Mouse (Mus musculus) hindbrain, postnatal 0 days (tissue): ENCODE results near the gene Rfx4. TPM values are rescaled to one million over a fixed set of nuclear protein-coding genes. Genes with fewer than 3 reads are reported as not detected.

ENCODE experiments used
- ATAC-seq: fragments of 200-750 bp; cut with Nextera tagmentation; 2 replicates; pipeline ENCODE4 v1.8.0; 2017; ENCODE audit warnings: mild to moderate bottlenecking, moderate TSS enrichment, moderate library complexity
- DNase-seq: peaks from one replicate; pipeline ENCODE4 v3.0.0-alpha.2; 2015; ENCODE audit warnings: low spot score
- H3K27ac ChIP-seq: fragments of 300-500 bp; sonication (generic); 2 replicates; pipeline ENCODE4 v1.5.1; 2014; ENCODE audit warnings: mild to moderate bottlenecking
- H3K27me3 ChIP-seq: fragments of 300-500 bp; sonication (generic); 2 replicates; pipeline ENCODE4 v1.6.1; 2014; ENCODE audit warnings: low read length, mixed read lengths; ENCODE audit not compliant: insufficient read depth
- H3K36me3 ChIP-seq: fragments of 300-500 bp; sonication (generic); 2 replicates; pipeline ENCODE4 v1.6.1; 2014; ENCODE audit warnings: low read length, mixed read lengths; ENCODE audit not compliant: insufficient read depth
- H3K4me1 ChIP-seq: fragments of 300-500 bp; sonication (generic); 2 replicates; pipeline ENCODE4 v1.6.1; 2014; ENCODE audit warnings: antibody characterized with exemption, low read length, mixed read lengths; ENCODE audit not compliant: insufficient read depth
- H3K4me2 ChIP-seq: fragments of 300-500 bp; sonication (generic); 2 replicates; pipeline ENCODE4 v1.6.1; 2014; ENCODE audit warnings: low read depth, mild to moderate bottlenecking, low read length, moderate library complexity, mixed read lengths
- H3K4me3 ChIP-seq: fragments of 300-500 bp; sonication (generic); 2 replicates; pipeline ENCODE4 v1.5.1; 2014; ENCODE audit warnings: low read length
- H3K9ac ChIP-seq: fragments of 300-500 bp; sonication (generic); replicated peaks from 2 replicates; pipeline ENCODE4 v1.6.1; 2014; ENCODE audit warnings: mild to moderate bottlenecking, low read length, moderate library complexity, mixed read lengths
- H3K9me3 ChIP-seq: fragments of 300-500 bp; sonication (generic); 2 replicates; pipeline ENCODE4 v1.6.1; 2016; ENCODE audit warnings: low read length, mixed read lengths
- CTCF ChIP-seq: IDR thresholded peaks from 2 replicates; pipeline ENCODE4 v1.5.1; 2016; ENCODE audit warnings: antibody characterized with exemption, control low read depth, low read depth
- WGBS: fragments of 180-500 bp; shearing (Covaris S2); extraction: QIAGEN DNeasy Blood & Tissue Kit; methylation state at CpG from one replicate; pipeline ENCODE4 v1.1.7; 2014; 5-methylcytosine and 5-hydroxymethylcytosine counted together
- polyA plus RNA-seq: library from polyadenylated mRNA; unstranded; fragments of >200 nt; fragmentation: Nextera tagmentation; extraction: Ambion mirVana; gene quantifications from 2 replicates; pipeline ENCODE4 v1.2.1, GENCODE M21; 2015
- total RNA-seq: library from RNA; depleted of rRNA; stranded (reverse); fragments of >200 nt; gene quantifications from 2 replicates; pipeline ENCODE4 v1.2.3, GENCODE M21; 2014

Rfx4 gene
- total and polyA plus RNA-seq, 2 experiments from 2014 or later = 16.1 to 16.7 TPM

DNA sequence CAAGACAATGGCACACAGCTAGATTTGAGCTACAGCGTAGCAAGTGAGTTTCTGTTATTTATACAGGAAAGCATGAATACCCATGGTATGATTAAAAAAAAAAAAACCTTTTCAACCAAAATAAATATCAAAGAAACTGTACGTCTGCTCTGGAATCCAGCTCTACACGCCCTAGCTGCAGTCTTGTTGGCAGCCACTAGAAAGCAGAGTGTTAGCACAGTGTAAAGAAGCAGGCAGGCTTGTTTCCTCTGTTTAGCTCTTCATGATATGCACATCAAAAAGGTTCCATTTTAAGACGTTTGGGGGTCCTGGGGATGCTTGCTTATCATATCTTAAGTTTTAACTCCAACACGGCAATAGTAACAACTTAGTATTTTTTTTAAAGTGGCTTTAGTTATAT lies 43.9 kb upstream of the Rfx4 start:
- ATAC-seq (no peak), DNase-seq (peak; percentile 57)
- 34% methylated on average over 5 of the region's 5 CpGs for WGBS
- Histone ChIP-seq H3K36me3 (peaks cover 8% of the 10 kb centered on the region; the same call in 1 of the 2 replicates), H3K4me1 (peaks cover 12% of the 10 kb centered on the region), H3K9me3 (no peaks in the 10 kb centered on the region), H3K27me3 (no peaks in the 10 kb centered on the region), H3K4me3 (no peak overlapping the region), H3K4me2 (0 out of 2 replicates have a peak overlapping the region, but pooled peaks have one; percentile 0), H3K9ac (no peak overlapping the region), H3K27ac (peak overlapping the region; percentile 64)
- peak; percentile 61 for TF ChIP-seq CTCF

DNA sequence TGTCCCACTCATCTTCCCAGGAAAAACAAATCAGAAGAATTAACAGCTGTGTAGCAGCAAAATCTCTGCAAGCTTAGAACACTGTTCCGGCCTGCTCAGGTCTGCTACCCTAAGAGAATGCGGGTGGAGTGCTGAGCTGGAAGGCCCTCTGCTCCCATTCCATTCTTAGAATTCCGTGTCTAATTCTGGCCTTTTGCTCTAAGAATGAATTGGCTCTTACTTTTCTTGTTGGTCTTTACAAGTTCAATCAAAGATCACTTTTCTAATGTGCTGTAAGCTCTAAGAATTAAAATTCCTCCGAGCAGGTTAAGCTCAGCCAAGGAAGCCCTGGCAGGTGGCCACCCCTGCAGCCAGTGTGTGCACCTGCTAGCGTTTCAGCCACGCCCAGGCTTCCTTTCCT lies 43.3 kb upstream of the Rfx4 start:
- Histone ChIP-seq H3K27ac (0 out of 2 replicates have a peak overlapping the region, but pooled peaks have one; percentile 32), H3K27me3 (no peaks in the 10 kb centered on the region), H3K4me1 (peaks cover 12% of the 10 kb centered on the region), H3K9ac (no peak overlapping the region), H3K4me3 (no peak overlapping the region), H3K9me3 (no peaks in the 10 kb centered on the region), H3K4me2 (no peak overlapping the region), H3K36me3 (peaks cover 8% of the 10 kb centered on the region; the same call in 1 of the 2 replicates)
- ATAC-seq (no peak), DNase-seq (no peak)
- no peak for TF ChIP-seq CTCF
- WGBS = 49% methylated on average over 6 of the region's 6 CpGs

DNA sequence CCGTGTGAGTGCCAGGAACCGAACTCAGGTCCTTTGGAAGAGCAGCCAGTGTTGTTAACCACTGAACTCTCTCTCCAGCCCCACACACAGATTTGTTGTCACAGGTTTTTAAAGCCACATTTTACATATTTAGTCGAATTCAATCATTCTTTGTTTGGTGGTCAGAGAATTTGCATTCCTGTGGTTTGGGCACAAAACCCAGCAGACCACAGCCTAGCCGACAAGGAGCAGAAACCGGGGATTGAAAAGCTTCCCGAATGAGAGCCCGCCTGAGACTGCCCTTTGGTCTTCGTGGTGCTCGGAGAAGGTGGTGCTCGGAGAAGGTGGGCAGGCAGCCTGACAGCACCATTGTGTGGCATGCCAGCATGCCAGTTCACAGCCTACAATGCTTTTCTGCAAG lies 42.8 kb upstream of the Rfx4 start:
- no peak overlapping the region for H3K27ac ChIP-seq

DNA sequence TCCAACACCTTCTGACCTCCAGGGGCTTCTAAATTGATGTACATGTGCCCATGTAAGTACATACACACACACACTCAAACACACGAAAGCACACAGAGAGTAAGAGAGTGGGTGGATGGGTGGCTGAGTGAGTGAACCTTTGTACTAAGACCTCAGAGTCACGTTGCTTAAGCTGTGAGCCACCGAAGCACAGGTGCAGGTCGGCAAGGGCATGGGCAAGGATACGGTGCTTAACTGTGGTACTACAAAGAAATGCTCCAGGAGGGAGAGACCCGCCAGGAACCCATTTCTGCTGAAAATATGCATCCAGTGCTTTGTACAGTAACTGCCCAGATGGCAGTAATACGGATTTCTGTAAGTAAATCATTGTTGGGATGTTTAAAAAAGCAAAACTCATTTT lies 40.2 kb upstream of the Rfx4 start:
- ATAC-seq = no peak
- Histone ChIP-seq H3K4me1 (peaks cover 12% of the 10 kb centered on the region), H3K36me3 (peaks cover 15% of the 10 kb centered on the region; the same call in 1 of the 2 replicates), H3K27ac (no peak overlapping the region), H3K9ac (no peak overlapping the region), H3K4me3 (no peak overlapping the region), H3K27me3 (no peaks in the 10 kb centered on the region), H3K9me3 (no peaks in the 10 kb centered on the region), H3K4me2 (no peak overlapping the region)
- TF ChIP-seq CTCF = no peak
- 87% methylated on average over 7 of the region's 7 CpGs for WGBS
- no peak for DNase-seq

More for the DNA sequence above, 42.8 kb upstream of the Rfx4 start:
- DNase-seq (no peak), ATAC-seq (no peak)
- peaks cover 8% of the 10 kb centered on the region; the same call in 1 of the 2 replicates for H3K36me3 ChIP-seq
- no peak overlapping the region for H3K4me2 ChIP-seq
- 43% methylated on average over 10 of the region's 10 CpGs for WGBS
- no peaks in the 10 kb centered on the region for H3K9me3 ChIP-seq
- H3K9ac ChIP-seq = no peak overlapping the region
- H3K27me3 ChIP-seq = no peaks in the 10 kb centered on the region
- no peak overlapping the region for H3K4me3 ChIP-seq
- no peak for TF ChIP-seq CTCF
- peaks cover 12% of the 10 kb centered on the region for H3K4me1 ChIP-seq

DNA sequence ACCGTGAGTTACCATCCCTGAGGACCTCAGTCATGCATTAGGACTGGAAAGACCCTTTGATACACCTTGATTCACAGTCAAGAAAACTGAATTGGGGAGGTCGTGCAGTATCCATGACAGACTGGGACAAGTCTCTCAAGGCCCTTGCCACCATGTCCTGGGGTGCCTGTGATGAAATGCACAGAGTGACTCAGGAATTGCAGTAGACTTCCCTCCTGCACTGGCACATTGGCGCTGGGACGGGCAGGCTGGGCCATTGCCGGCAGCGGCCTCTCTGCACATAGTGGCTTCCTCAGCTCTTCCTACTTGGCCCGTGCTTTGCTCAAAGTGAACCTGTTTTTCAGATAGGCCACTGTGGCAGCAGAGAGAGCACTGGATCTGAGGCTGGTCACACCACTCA lies 39.3 kb upstream of the Rfx4 start:
- Histone ChIP-seq H3K4me3 (no peak overlapping the region), H3K4me2 (no peak overlapping the region), H3K36me3 (peaks cover 20% of the 10 kb centered on the region; the same call in 1 of the 2 replicates), H3K9me3 (no peaks in the 10 kb centered on the region), H3K9ac (no peak overlapping the region), H3K27me3 (no peaks in the 10 kb centered on the region), H3K4me1 (peaks cover 7% of the 10 kb centered on the region), H3K27ac (no peak overlapping the region)
- no peak for TF ChIP-seq CTCF
- no peak for ATAC-seq
- no peak for DNase-seq
- 94% methylated on average over 7 of the region's 7 CpGs for WGBS

DNA sequence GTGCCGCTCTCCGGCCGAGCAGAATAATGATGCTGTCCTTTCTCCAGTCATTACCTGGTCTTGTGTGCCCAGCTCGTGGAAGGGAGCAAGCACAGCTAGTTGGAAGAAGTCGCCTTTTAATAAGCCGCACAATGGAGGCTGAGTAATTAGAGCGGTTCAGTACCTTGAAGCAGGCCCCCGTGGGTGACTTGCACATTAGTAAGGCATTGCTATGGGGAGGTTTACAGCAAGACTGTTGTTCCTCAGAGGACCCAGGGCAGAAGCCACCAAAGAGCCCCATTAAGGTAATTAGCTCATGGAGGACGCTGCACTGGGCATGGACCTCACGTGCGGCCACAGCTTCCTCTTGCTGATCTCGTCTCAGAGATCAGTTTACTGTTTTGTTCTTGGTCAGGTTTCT lies 33.2 kb upstream of the Rfx4 start:
- no peak overlapping the region for H3K4me3 ChIP-seq
- 68% methylated on average over 12 of the region's 12 CpGs for WGBS
- H3K9me3 ChIP-seq = no peaks in the 10 kb centered on the region
- no peaks in the 10 kb centered on the region for H3K4me1 ChIP-seq
- ATAC-seq (no peak), DNase-seq (no peak)
- peaks cover 12% of the 10 kb centered on the region; the same call in 1 of the 2 replicates for H3K36me3 ChIP-seq
- no peaks in the 10 kb centered on the region for H3K27me3 ChIP-seq
- no peak for TF ChIP-seq CTCF
- no peak overlapping the region for H3K9ac ChIP-seq
- no peak overlapping the region for H3K4me2 ChIP-seq
- no peak overlapping the region for H3K27ac ChIP-seq

DNA sequence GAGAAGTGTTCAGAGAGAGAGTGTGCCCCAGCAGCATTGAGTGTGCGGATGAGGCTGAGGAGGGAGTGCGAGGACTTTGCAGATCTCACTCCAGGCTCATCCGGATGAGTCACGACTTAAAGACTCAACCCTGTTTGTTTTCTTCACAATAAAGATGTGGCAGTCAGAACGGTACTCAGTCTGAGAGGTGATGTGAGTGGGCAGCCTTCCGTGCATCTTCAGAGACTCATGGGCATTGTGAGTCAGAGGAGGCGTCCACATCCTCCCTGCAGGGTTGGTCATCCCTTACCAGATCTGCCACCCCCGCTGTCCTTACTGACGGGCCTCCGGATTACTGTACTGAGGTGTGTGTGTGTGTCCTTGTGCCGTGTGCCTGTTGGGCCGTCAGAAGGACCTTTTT lies 28.9 kb upstream of the Rfx4 start:
- no peak for TF ChIP-seq CTCF
- no peaks in the 10 kb centered on the region for H3K36me3 ChIP-seq
- 88% methylated on average over 12 of the region's 12 CpGs for WGBS
- H3K9me3 ChIP-seq = no peaks in the 10 kb centered on the region
- no peak overlapping the region for H3K9ac ChIP-seq
- H3K27me3 ChIP-seq = no peaks in the 10 kb centered on the region
- H3K4me1 ChIP-seq = no peaks in the 10 kb centered on the region
- H3K27ac ChIP-seq = no peak overlapping the region
- no peak for DNase-seq
- H3K4me3 ChIP-seq = no peak overlapping the region
- ATAC-seq = no peak
- no peak overlapping the region for H3K4me2 ChIP-seq
